Mouse (Mus musculus): ENCODE measurements around the gene Pmp22.

DNA sequence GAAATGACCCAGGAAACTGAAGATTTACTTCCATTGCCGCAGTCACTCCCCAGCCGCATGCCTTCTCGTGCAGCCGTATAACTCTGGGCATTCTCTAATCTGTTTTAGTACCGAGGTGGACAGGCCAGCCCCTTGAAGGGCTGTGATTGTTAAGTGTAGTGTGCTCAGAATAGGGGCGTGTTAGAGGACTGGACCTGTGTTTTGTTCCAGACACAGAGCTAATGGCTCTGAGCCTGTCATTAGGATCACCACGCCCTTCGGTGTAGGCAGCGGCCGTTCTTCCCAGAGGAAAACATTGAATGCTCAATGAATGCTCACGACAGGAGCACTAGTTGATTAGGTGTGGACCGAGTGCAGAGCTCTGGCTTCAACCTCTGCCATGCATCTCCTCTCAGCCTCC is 1.1 kb downstream of the Pmp22 start:
- TF ChIP-seq CTCF (IDR thresholded peaks at IDR 0.05; ENCODE audit: low read depth, low read length), result no peak
- no peak for TF ChIP-seq POLR2AphosphoS5 (IDR thresholded peaks at IDR 0.05; ENCODE audit: insufficient replicate concordance, low read depth, low read length)

Measured in G1E (cell line).